Mouse (Mus musculus) lung, adult 2 months (tissue): Measurements from ENCODE around the gene 1700009N14Rik.

Source experiments
- CTCF ChIP-seq: fragments of 200-500 bp; IDR thresholded peaks from 2 replicates; pipeline ENCODE4 v1.5.1; 2011; ENCODE audit warnings: mild to moderate bottlenecking, low read length, control low read depth; ENCODE audit not compliant: insufficient read depth
- POLR2A ChIP-seq: fragments of 200-500 bp; IDR thresholded peaks from 2 replicates; pipeline ENCODE4 v1.6.1; 2011; ENCODE audit warnings: low read depth, mild to moderate bottlenecking, control low read depth, low read length, borderline replicate concordance; ENCODE audit errors: extremely low read depth

- TF ChIP-seq POLR2A (no peak), CTCF (no peak)
Observed at GRCm38 (mm10) chr4:39450069-39450468, at the start of gene 1700009N14Rik.
